Mouse (Mus musculus) erythroblast, embryonic 14.5 days (primary cell): ENCODE measurements around the gene Smg6. TPM values are rescaled to one million over a fixed set of nuclear protein-coding genes. Genes with fewer than 3 reads are reported as not detected.

Source experiments
- H3K27me3 ChIP-seq: 2 replicates; pipeline ENCODE4 v1.6.1; 2012; ENCODE audit warnings: inconsistent platforms; ENCODE audit not compliant: control insufficient read depth
- H3K36me3 ChIP-seq: 2 replicates; pipeline ENCODE4 v1.6.1; 2012; ENCODE audit warnings: mild to moderate bottlenecking, inconsistent platforms; ENCODE audit not compliant: control insufficient read depth
- H3K4me1 ChIP-seq: 2 replicates; pipeline ENCODE4 v1.6.1; 2012; ENCODE audit warnings: inconsistent platforms; ENCODE audit not compliant: control insufficient read depth
- H3K4me3 ChIP-seq: replicated peaks from 2 replicates; pipeline ENCODE3; 2012; ENCODE audit warnings: moderate library complexity, mild to moderate bottlenecking, inconsistent platforms
- H3K9me3 ChIP-seq: 2 replicates; pipeline ENCODE4 v1.6.1; 2012; ENCODE audit warnings: low read length, inconsistent platforms, mixed read lengths; ENCODE audit not compliant: control insufficient read depth
- GATA1 ChIP-seq: IDR thresholded peaks from 2 replicates; pipeline ENCODE4 v1.6.1; 2012; ENCODE audit warnings: low read length, inconsistent platforms, mixed read lengths
- TAL1 ChIP-seq: IDR thresholded peaks from 3 replicates; pipeline ENCODE4 v1.6.1; 2012; ENCODE audit warnings: low read length, inconsistent platforms, mixed read lengths
- polyA plus RNA-seq: library from polyadenylated mRNA; stranded (reverse); fragments of >175 nt; gene quantifications from 2 replicates; pipeline ENCODE4 v1.2.3, GENCODE M21; 2012

Gene Smg6
- polyA plus RNA-seq, 1 experiment, result 3.1 TPM

- peaks cover 31% of the 10 kb centered on the region for H3K4me1 ChIP-seq
- peaks cover 11% of the 10 kb centered on the region for H3K36me3 ChIP-seq
- no peaks in the 10 kb centered on the region for H3K9me3 ChIP-seq
- H3K27me3 ChIP-seq, result no peaks in the 10 kb centered on the region
- no peak overlapping the region for H3K4me3 ChIP-seq
- TF ChIP-seq GATA1, result no peak
These were observed 1.5 kb upstream of the Smg6 start for GRCm38 (mm10) chr11:74924149-74924548.

- TF ChIP-seq GATA1, result no peak
- no peak for TF ChIP-seq TAL1
- Histone ChIP-seq H3K9me3 (no peaks in the 10 kb centered on the region), H3K27me3 (no peaks in the 10 kb centered on the region), H3K4me1 (peaks cover 44% of the 10 kb centered on the region), H3K36me3 (peaks cover 22% of the 10 kb centered on the region), H3K4me3 (peak overlapping the region; percentile 97)
These were observed 874 bp downstream of the Smg6 start for GRCm38 (mm10) chr11:74926388-74927005.

GRCm38 (mm10) chr11:74927236-74927725, 1.7 kb downstream of the Smg6 start:
- Histone ChIP-seq H3K4me1 (peaks cover 45% of the 10 kb centered on the region), H3K27me3 (no peaks in the 10 kb centered on the region), H3K9me3 (no peaks in the 10 kb centered on the region), H3K4me3 (peak overlapping the region; percentile 97), H3K36me3 (peaks cover 28% of the 10 kb centered on the region)
- TF ChIP-seq TAL1 (no peak), GATA1 (no peak)

GRCm38 (mm10) chr11:74929111-74929510, 3.5 kb downstream of the Smg6 start:
- peaks cover 46% of the 10 kb centered on the region for H3K36me3 ChIP-seq
- no peaks in the 10 kb centered on the region for H3K9me3 ChIP-seq
- H3K27me3 ChIP-seq, result no peaks in the 10 kb centered on the region

GRCm38 (mm10) chr11:74930391-74930790, 4.8 kb downstream of the Smg6 start:
- TF ChIP-seq TAL1, result no peak
- no peak for TF ChIP-seq GATA1
- no peaks in the 10 kb centered on the region for H3K9me3 ChIP-seq
- no peaks in the 10 kb centered on the region for H3K27me3 ChIP-seq
- H3K36me3 ChIP-seq, result peaks cover 59% of the 10 kb centered on the region
- H3K4me1 ChIP-seq, result peaks cover 31% of the 10 kb centered on the region
- H3K4me3 ChIP-seq, result no peak overlapping the region

More at GRCm38 (mm10) chr11:74929111-74929510, 3.5 kb downstream of the Smg6 start:
- no peak overlapping the region for H3K4me3 ChIP-seq
- peaks cover 41% of the 10 kb centered on the region for H3K4me1 ChIP-seq
- TF ChIP-seq TAL1 (no peak), GATA1 (no peak)

GRCm38 (mm10) chr11:74946348-74946747, 20.7 kb downstream of the Smg6 start:
- H3K4me1 ChIP-seq, result no peaks in the 10 kb centered on the region
- H3K9me3 ChIP-seq, result no peaks in the 10 kb centered on the region
- no peak for TF ChIP-seq GATA1
- TF ChIP-seq TAL1, result no peak
- H3K27me3 ChIP-seq, result no peaks in the 10 kb centered on the region
- H3K36me3 ChIP-seq, result peaks cover 56% of the 10 kb centered on the region
- H3K4me3 ChIP-seq, result no peak overlapping the region

GRCm38 (mm10) chr11:74954901-74955300, 29.3 kb downstream of the Smg6 start:
- no peak overlapping the region for H3K4me3 ChIP-seq
- no peaks in the 10 kb centered on the region for H3K9me3 ChIP-seq
- TF ChIP-seq TAL1 (no peak), GATA1 (no peak)
- H3K27me3 ChIP-seq, result no peaks in the 10 kb centered on the region
- H3K4me1 ChIP-seq, result peaks cover 5% of the 10 kb centered on the region
- H3K36me3 ChIP-seq, result peaks cover 31% of the 10 kb centered on the region

- no peaks in the 10 kb centered on the region for H3K27me3 ChIP-seq
- H3K4me3 ChIP-seq, result no peak overlapping the region
- peaks cover 5% of the 10 kb centered on the region for H3K4me1 ChIP-seq
- no peak for TF ChIP-seq GATA1
- TF ChIP-seq TAL1, result no peak
- H3K36me3 ChIP-seq, result peaks cover 27% of the 10 kb centered on the region
- no peaks in the 10 kb centered on the region for H3K9me3 ChIP-seq
These were observed 30.4 kb downstream of the Smg6 start for GRCm38 (mm10) chr11:74956006-74956405.

- no peaks in the 10 kb centered on the region for H3K27me3 ChIP-seq
- peaks cover 5% of the 10 kb centered on the region for H3K4me1 ChIP-seq
- no peaks in the 10 kb centered on the region for H3K9me3 ChIP-seq
- peaks cover 24% of the 10 kb centered on the region for H3K36me3 ChIP-seq
- H3K4me3 ChIP-seq, result no peak overlapping the region
- no peak for TF ChIP-seq GATA1
- TF ChIP-seq TAL1, result no peak
These were observed 32.0 kb downstream of the Smg6 start for GRCm38 (mm10) chr11:74957600-74957999.

- no peak overlapping the region for H3K4me3 ChIP-seq
- no peaks in the 10 kb centered on the region for H3K9me3 ChIP-seq
- peaks cover 20% of the 10 kb centered on the region for H3K36me3 ChIP-seq
- TF ChIP-seq GATA1, result no peak
- TF ChIP-seq TAL1, result no peak
- H3K4me1 ChIP-seq, result peaks cover 5% of the 10 kb centered on the region
- H3K27me3 ChIP-seq, result no peaks in the 10 kb centered on the region
These were observed 33.9 kb downstream of the Smg6 start for GRCm38 (mm10) chr11:74959501-74959900.
